In genomic region chr2:125924554-125924953, GRCm38 (mm10) we compare ENCODE assay signal across 17 mouse cellular contexts.
DNase-seq lines count a peak whose midpoint lies in the region; TF ChIP-seq lines count a peak whose summit lies in the region.
"Had no signal": no experiment of that assay in that cellular context is flagged by ENCODE, and none has a peak within 500 bp of the region (broad histone marks: within the 10 kb centered on the region; RNA-seq: fewer than 3 reads in every experiment).

No protein-coding gene starts in this region.

- no peak overlapping the region for H3K4me3 ChIP-seq in heart, adult 2 months
- H3K4me3 ChIP-seq in embryonic fibroblast, embryonic 13.5 days (ENCODE audit: insufficient read depth, low read length): no peak overlapping the region
- no peak overlapping the region for H3K4me3 ChIP-seq in layer of hippocampus, adult 2 months

- H3K79me2 ChIP-seq in heart, adult 2 months (replicated peaks; ENCODE audit: control insufficient read depth, insufficient read depth, low read length): no peaks in the 10 kb centered on the region

- WGBS in heart, adult 2 months: 59% methylated on average over 1 of the region's 1 CpGs

- peak; percentile 24 for DNase-seq in adrenal gland, adult 2 months
- DNase-seq in adrenal gland, adult 18-20 months (ENCODE audit: low spot score in 2 of 2): no peak
- DNase-seq in heart, adult 11 months: peak; percentile 72
- DNase-seq in heart, adult 2 months: no peak
- DNase-seq in layer of hippocampus, adult 2 months (ENCODE audit: low spot score in 2 of 2): no peak
- DNase-seq: adrenal gland, adult 8-10 months; adrenal gland, postnatal 25 days; adrenal gland, postnatal 36 days; B cell, adult 2 months; cerebellum, adult 11 months; cerebellum, adult 11-12 months; cerebellum, adult 18-20 months; cerebellum, adult 2 months; cerebellum, adult 8-10 months had no signal

- TF ChIP-seq EP300 in heart, adult 2 months (IDR thresholded peaks at IDR 0.05; ENCODE audit: insufficient read depth, low read depth, low read length): no peak

- no peak for TF ChIP-seq POLR2A in heart, adult 2 months (IDR thresholded peaks at IDR 0.05; ENCODE audit: insufficient read depth, low read depth, low read length)
- no peak for TF ChIP-seq POLR2A in embryonic fibroblast, embryonic 13.5 days (IDR thresholded peaks at IDR 0.05; ENCODE audit: low read depth, low read length)

- intact Hi-C loops in heart, adult 2 months (cut with DNase I): no loop called here

- H3K9ac ChIP-seq in heart, adult 2 months (ENCODE audit: low read depth, low read length): no peak overlapping the region

- no peak overlapping the region for H3K27ac ChIP-seq in heart, adult 2 months
- H3K27ac ChIP-seq in embryonic fibroblast, embryonic 13.5 days (ENCODE audit: insufficient read depth, low read length): peak overlapping the region; percentile 36
- H3K27ac ChIP-seq in layer of hippocampus, adult 2 months: no peak overlapping the region

- no peaks in the 10 kb centered on the region for H3K27me3 ChIP-seq in heart, adult 2 months (ENCODE audit: control insufficient read depth, insufficient read depth, low read length)
- H3K27me3 ChIP-seq: CH12.LX, Patski had no signal

- TF ChIP-seq CTCF in heart, adult 2 months (IDR thresholded peaks at IDR 0.05): no peak
- no peak for TF ChIP-seq CTCF in embryonic fibroblast, embryonic 13.5 days (IDR thresholded peaks at IDR 0.05; ENCODE audit: borderline replicate concordance, insufficient read depth, low read length)
- TF ChIP-seq CTCF in layer of hippocampus, adult 2 months (conservative IDR thresholded peaks at IDR 0.05): no peak

- H3K4me1 ChIP-seq in heart, adult 2 months (ENCODE audit: control insufficient read depth, insufficient read depth, low read length): peaks cover 2% of the 10 kb centered on the region
- peaks cover 21% of the 10 kb centered on the region for H3K4me1 ChIP-seq in embryonic fibroblast, embryonic 13.5 days (ENCODE audit: control insufficient read depth, insufficient read depth, low read length)

- H3K36me3 ChIP-seq in heart, adult 2 months (ENCODE audit: control insufficient read depth, insufficient read depth, low read length): no peaks in the 10 kb centered on the region

Comparison
In these comparisons a context has a peak if more than half of its experiments do, and no peak if none do; other contexts are left out.
1. DNase-seq: peak in adrenal gland, adult 2 months (single experiment) and heart, adult 11 months (single experiment); none in adrenal gland, adult 18-20 months (0 of 2), heart, adult 2 months (0 of 2) and layer of hippocampus, adult 2 months (0 of 2).